In the genomic region with DNA sequence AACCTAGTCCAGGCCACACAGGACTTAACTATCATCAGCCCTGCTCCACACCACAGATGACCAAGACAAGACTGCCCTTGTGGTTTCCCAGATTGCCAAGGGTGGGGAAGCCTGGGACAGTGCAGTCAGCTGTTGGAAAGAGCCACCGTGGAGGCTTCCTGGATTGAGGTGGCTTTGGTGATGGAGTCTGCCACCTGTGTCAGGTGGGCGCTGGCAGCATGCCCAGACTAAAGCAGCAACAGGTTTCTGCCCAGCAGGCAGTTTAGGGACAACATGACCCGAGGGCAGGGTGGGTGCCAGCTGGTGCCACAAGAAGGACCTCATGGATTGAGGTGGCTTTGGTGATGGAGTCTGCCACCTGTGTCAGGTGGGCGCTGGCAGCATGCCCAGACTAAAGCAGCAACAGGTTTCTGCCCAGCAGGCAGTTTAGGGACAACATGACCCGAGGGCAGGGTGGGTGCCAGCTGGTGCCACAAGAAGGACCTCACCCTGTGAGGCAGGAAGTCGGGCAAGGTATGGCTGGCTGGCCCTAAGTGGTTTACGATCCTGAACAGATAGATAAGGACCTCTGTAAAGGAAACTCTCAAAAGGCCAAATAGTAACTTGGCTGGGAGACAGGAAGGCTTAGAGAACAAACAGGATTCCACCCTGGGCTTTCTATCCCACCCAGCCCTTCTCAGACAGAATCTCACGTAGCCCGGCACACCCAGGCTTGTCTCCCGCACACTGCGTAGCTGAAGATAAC, we compare ENCODE assay signal across 18 mouse cellular contexts. TPM values are rescaled to one million over a fixed set of nuclear protein-coding genes. Genes with fewer than 3 reads are reported as not detected.
DNase-seq lines count a peak whose midpoint lies in the region; ATAC-seq and TF ChIP-seq lines count a peak whose summit lies in the region.
"Not testable (repeated sequence)": the region's sequence is repeated elsewhere in the genome, so short reads cannot be mapped to it uniquely, and the experiment has no call there.
"Had no signal": no experiment of that assay in that cellular context is flagged by ENCODE, and none has a peak within 500 bp of the region (broad histone marks: within the 10 kb centered on the region; RNA-seq: fewer than 3 reads in every experiment).

No protein-coding gene starts in this region.

- not testable (repeated sequence) for H3K36me3 ChIP-seq in kidney, postnatal 0 days (ENCODE audit: insufficient read depth, low read length); lung, postnatal 0 days (ENCODE audit: insufficient read depth, low read length); stomach, embryonic 15.5 days

- TF ChIP-seq CTCF in kidney, postnatal 0 days (IDR thresholded peaks at IDR 0.05; ENCODE audit: low read depth); lung, postnatal 0 days (IDR thresholded peaks at IDR 0.05): not testable (repeated sequence)

- H3K4me3 ChIP-seq in kidney, postnatal 0 days (replicated peaks; ENCODE audit: low read depth, low read length); lung, postnatal 0 days (ENCODE audit: low read depth, low read length); stomach, embryonic 15.5 days (replicated peaks): not testable (repeated sequence)

- not testable (repeated sequence) for H3K27me3 ChIP-seq in kidney, postnatal 0 days (ENCODE audit: insufficient read depth, low read length); lung, postnatal 0 days (replicated peaks; ENCODE audit: insufficient read depth, low read length); stomach, embryonic 15.5 days (replicated peaks)

- H3K27ac ChIP-seq in kidney, postnatal 0 days; lung, postnatal 0 days (ENCODE audit: low read length); stomach, embryonic 15.5 days: not testable (repeated sequence)

- peak; percentile 26; the same call in 1 of the 2 replicates for TF ChIP-seq EP300 in lung, postnatal 0 days (IDR thresholded peaks at IDR 0.05)

- not testable (repeated sequence) for H3K4me2 ChIP-seq in kidney, postnatal 0 days (ENCODE audit: low read length); lung, postnatal 0 days (replicated peaks; ENCODE audit: low read depth, low read length); stomach, embryonic 15.5 days

- ATAC-seq in common myeloid progenitor, adult 5-6 weeks (replicated peaks; ENCODE audit: low read depth, poor library complexity, severe bottlenecking), result peak; percentile 65; the same call in 1 of the 2 replicates
- peak; percentile 75 to 77 for ATAC-seq in hematopoietic stem cell, adult 5-6 weeks (replicated peaks in 1 of 2; ENCODE audit: insufficient read depth in 1 of 2, low FRiP score in 2 of 2, low TSS enrichment in 1 of 2, low read depth in 1 of 2, poor library complexity in 2 of 2, severe bottlenecking in 2 of 2)
- peak; percentile 37; the same call in 1 of the 2 replicates for ATAC-seq in kidney, postnatal 0 days (replicated peaks; ENCODE audit: low FRiP score, low read depth)
- ATAC-seq in lung, postnatal 0 days, result peak; percentile 82
- peak; percentile 37; the same call in 1 of the 2 replicates for ATAC-seq in stomach, embryonic 15.5 days (ENCODE audit: insufficient read depth, low FRiP score, low read depth)

- H3K9me3 ChIP-seq in kidney, postnatal 0 days (replicated peaks; ENCODE audit: low read length); lung, postnatal 0 days (ENCODE audit: low read length); stomach, embryonic 15.5 days: not testable (repeated sequence)

- 60% methylated on average over 11 of the region's 11 CpGs for WGBS in kidney, postnatal 0 days
- 38% methylated on average over 11 of the region's 11 CpGs for WGBS in lung, postnatal 0 days
- 64% methylated on average over 11 of the region's 11 CpGs for WGBS in stomach, embryonic 15.5 days

- H3K4me1 ChIP-seq in kidney, postnatal 0 days (replicated peaks; ENCODE audit: insufficient read depth, low read length); lung, postnatal 0 days (ENCODE audit: insufficient read depth, low read depth, low read length); stomach, embryonic 15.5 days: not testable (repeated sequence)

- not testable (repeated sequence) for H3K9ac ChIP-seq in kidney, postnatal 0 days (ENCODE audit: low read depth, low read length); lung, postnatal 0 days (replicated peaks; ENCODE audit: low read depth); stomach, embryonic 15.5 days

- not testable (repeated sequence) for DNase-seq in kidney, postnatal 0 days (ENCODE audit: low spot score)
- DNase-seq in lung, postnatal 0 days (ENCODE audit: low spot score), result peak; percentile 66
- DNase-seq in lung, postnatal 36 days, result peak; percentile 66

RNA-seq across cellular contexts. Expression of gene Upk3bl, which starts 12.3 kb away (rescaled TPM):
- not detected in 2 replicates for total RNA-seq in common myeloid progenitor, adult 5-6 weeks (2017)
- total RNA-seq in hematopoietic stem cell, adult 5-6 weeks (2017), result not detected in 2 replicates
- 4.0 and 6.1 TPM in 2 replicates for polyA plus RNA-seq in kidney, postnatal 0 days (2015; fragmentation: Nextera tagmentation; extraction: Ambion mirVana)
- polyA plus RNA-seq in lung, postnatal 0 days (2015; fragmentation: Nextera tagmentation; extraction: Ambion mirVana), result 1.1 and 1.2 TPM in 2 replicates
- polyA plus RNA-seq in stomach, embryonic 15.5 days (2015; fragmentation: Nextera tagmentation; extraction: Ambion mirVana), result 72.2 and 117 TPM in 2 replicates
- total RNA-seq: adrenal gland, adult 18-20 months; adrenal gland, postnatal 14 days; G1E; gastrocnemius, postnatal 10 days; heart, postnatal 36 days had no signal
- polyA plus RNA-seq: activated CD4-positive, CD25-positive, alpha-beta regulatory T cell, adult 4 months; CD4-positive, CD25-positive, alpha-beta regulatory T cell, adult 4 months; forebrain, embryonic 16.5 days; G1E; heart, postnatal 0 days; hindbrain, embryonic 16.5 days had no signal

RNA-seq across cellular contexts. Expression of gene Rasa4, which starts 17.1 kb away (rescaled TPM):
- total RNA-seq in common myeloid progenitor, adult 5-6 weeks (2017), result 23.9 and 35.9 TPM in 2 replicates
- 25.2 and 27.2 TPM in 2 replicates for total RNA-seq in hematopoietic stem cell, adult 5-6 weeks (2017)
- polyA plus RNA-seq in kidney, postnatal 0 days (2015; fragmentation: Nextera tagmentation; extraction: Ambion mirVana), result 8.8 and 9.9 TPM in 2 replicates
- polyA plus RNA-seq in lung, postnatal 0 days (2015; fragmentation: Nextera tagmentation; extraction: Ambion mirVana), result 2.0 and 2.8 TPM in 2 replicates
- polyA plus RNA-seq in stomach, embryonic 15.5 days (2015; fragmentation: Nextera tagmentation; extraction: Ambion mirVana), result 9.3 and 10.4 TPM in 2 replicates

RNA-seq across cellular contexts. Expression of gene Upk3b, which starts 28.3 kb away (rescaled TPM):
- not detected in 2 replicates for total RNA-seq in common myeloid progenitor, adult 5-6 weeks (2017)
- not detected in 2 replicates for total RNA-seq in hematopoietic stem cell, adult 5-6 weeks (2017)
- 5.1 and 6.0 TPM in 2 replicates for polyA plus RNA-seq in kidney, postnatal 0 days (2015; fragmentation: Nextera tagmentation; extraction: Ambion mirVana)
- polyA plus RNA-seq in lung, postnatal 0 days (2015; fragmentation: Nextera tagmentation; extraction: Ambion mirVana), result 35.7 and 38.8 TPM in 2 replicates
- 30.3 and 37.0 TPM in 2 replicates for polyA plus RNA-seq in stomach, embryonic 15.5 days (2015; fragmentation: Nextera tagmentation; extraction: Ambion mirVana)
- polyA plus RNA-seq: activated CD4-positive, CD25-positive, alpha-beta regulatory T cell, adult 4 months; CD4-positive, CD25-positive, alpha-beta regulatory T cell, adult 4 months; forebrain, embryonic 12.5 days; forebrain, embryonic 16.5 days; frontal cortex, adult 2 months; G1E had no signal

RNA-seq across cellular contexts. Expression of gene Polr2j, which starts 49.9 kb away (rescaled TPM):
- total RNA-seq in common myeloid progenitor, adult 5-6 weeks (2017), result 158 and 163 TPM in 2 replicates
- 73.1 and 96.1 TPM in 2 replicates for total RNA-seq in hematopoietic stem cell, adult 5-6 weeks (2017)
- 239 and 250 TPM in 2 replicates for polyA plus RNA-seq in kidney, postnatal 0 days (2015; fragmentation: Nextera tagmentation; extraction: Ambion mirVana)
- 175 and 184 TPM in 2 replicates for polyA plus RNA-seq in lung, postnatal 0 days (2015; fragmentation: Nextera tagmentation; extraction: Ambion mirVana)
- 209 and 218 TPM in 2 replicates for polyA plus RNA-seq in stomach, embryonic 15.5 days (2015; fragmentation: Nextera tagmentation; extraction: Ambion mirVana)

Comparison
In these comparisons a context has a peak if more than half of its experiments do, and no peak if none do; other contexts are left out.
1. RNA of gene Upk3bl, which starts 12.3 kb away (polyA plus RNA-seq): 72.2 to 117 TPM in stomach, embryonic 15.5 days; 4.0 to 6.1 TPM in kidney, postnatal 0 days and 1.1 to 1.2 TPM in lung, postnatal 0 days; every median in the first group is over 10 times any median in the second.
2. Peak in every context shown above with its lines, with median percentiles within 50 percentile points of each other: ATAC-seq.